Mouse (Mus musculus): ENCODE results near the gene Ipo7.
A peak's percentile ranks its signal among the peaks of the same experiment; 100 is the strongest.
"Not testable (repeated sequence)": the region's sequence is repeated elsewhere in the genome, so short reads cannot be mapped to it uniquely, and the experiment has no call there.

The Ipo7 gene

DNA sequence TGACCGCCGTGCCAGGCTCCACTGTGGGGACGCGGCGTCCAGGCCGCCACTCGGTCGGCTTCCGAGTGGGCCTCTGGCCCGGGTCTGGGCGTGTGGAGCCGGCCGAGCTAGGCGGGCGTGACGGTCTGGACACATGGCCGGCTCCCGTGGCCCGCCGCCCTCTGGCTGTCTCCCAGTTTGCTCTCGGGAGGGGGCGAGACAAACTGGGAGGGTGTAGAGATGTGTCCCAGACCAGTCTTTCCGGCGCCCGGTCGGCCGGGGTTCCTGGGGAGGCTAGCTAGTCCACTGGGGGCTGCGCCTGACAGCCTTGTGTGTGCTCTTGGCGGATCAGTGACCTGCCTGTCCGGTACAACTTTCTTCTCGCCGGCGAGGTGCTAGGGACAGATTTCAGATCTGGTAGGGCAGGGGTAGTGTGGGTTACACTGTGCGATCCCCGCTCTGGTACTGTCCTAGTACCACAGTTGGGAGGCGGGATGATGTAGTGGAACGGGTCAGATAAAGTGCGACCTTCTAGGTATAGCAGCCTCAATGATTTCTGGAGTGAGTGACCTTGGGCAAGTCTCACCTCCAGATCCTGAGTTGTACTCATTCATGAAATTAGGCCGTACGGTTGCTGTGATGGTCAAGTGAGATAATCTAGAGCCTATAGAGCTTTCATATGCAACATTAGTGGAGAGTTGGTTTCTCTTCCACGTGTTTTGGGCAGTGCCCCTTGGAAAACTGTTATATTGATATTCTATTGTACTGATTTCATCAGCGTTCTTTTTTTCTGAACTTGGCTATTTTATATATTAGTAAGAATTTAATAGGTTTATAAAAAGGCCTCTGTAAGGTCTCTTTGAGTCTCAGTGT is 783 bp downstream of the Ipo7 start:
- peak; percentile 15 for DNase-seq (ENCODE audit: low read depth, low spot score)

DNA sequence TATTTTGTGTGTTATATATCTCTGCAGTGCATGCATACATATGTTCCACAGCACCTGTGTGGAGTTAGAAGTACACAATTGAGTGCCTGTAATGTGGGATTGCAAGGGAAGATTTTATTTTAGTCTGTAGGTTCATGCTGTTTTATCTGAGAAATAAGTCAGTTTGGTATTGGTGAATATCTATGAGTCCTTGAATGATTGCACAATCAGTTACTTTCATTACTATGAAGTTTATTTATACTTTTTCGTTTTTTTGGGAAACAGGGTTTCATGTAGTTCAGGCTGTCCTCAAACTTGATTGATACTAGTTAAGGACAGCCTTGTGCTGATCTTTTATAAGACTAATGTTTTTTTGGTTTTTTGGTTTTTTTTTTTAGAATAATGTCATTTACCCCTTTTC is 5.5 kb downstream of the Ipo7 start:
- no peak for DNase-seq (ENCODE audit: low read depth, low spot score)

DNA sequence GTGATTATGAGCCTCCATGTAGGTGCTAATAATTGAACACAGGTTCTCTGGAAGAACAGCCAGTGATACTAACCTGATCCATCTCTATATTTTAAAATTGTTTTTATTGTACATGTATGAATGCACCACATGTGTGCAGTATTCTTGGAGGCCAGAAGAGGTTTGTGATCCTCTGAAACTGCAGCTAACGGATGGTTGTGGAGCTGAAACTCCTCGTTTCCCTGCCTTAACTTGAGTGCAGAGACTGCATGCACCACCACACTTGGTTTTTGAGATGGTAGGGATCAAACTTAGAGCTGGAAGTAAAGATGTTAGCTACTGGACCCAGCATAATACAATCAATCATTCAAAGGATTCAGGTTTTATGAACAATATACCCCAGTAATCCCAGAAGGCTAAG is 8.5 kb downstream of the Ipo7 start:
- DNase-seq (ENCODE audit: low read depth, low spot score) = no peak

DNA sequence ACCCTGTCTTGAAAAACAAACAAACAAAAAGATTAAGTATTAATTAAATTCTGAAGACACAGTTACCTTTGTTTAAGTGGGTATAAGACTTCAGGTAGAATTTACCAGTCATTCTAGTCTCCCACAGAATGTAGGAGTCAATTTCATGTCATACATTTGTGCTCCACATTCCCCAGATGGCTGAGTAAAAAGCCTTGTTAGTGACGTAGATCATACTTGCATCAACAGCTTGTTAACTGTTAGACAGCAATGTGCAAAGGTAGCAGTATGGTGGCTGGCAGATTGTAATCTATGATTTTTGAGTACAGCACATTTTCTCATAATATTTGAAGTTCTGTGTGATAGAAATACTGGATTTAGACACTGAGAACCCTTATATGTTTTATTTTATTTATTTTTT is 10.8 kb downstream of the Ipo7 start:
- DNase-seq (ENCODE audit: low read depth, low spot score) = no peak

DNA sequence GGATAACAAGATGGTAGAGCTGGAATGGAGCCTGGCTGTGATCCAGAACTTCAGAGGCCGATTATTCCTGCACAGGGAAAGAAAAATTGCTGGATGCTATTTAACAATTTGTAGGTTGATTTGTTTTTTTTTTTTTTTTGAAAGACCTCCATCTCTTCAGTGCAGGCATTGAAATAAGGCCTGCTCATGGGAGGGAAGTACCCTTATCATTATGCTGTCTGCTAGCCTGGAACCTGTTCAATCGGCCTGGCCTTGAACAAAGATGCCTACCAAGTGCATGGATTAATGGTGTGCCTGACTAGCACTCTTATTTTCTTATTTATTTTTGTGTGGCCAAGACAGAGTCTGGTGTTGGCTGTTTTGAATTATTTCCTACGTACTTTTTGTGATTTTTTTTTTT is 12.3 kb downstream of the Ipo7 start:
- DNase-seq (ENCODE audit: low read depth, low spot score) = no peak

DNA sequence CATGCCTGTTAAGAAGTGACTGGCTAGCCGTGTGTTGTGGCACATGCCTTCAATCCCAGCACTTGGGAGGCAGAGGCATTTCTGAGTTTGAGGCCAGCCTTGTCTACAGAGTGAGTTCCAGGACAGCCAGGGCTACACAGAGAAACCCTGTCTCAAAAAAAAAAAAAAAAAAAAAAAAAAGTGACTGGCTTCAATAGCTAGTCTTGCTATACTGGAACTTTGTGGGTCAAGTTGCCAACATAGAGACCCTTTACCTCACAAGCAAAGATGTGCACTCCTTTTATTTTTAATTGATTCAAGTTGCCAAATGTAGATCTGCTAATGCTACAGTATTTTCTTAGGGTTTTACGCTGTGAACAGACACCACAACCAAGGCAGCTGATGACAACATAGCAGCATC is 39.6 kb downstream of the Ipo7 start:
- DNase-seq (ENCODE audit: low read depth, low spot score) = not testable (repeated sequence)

DNA sequence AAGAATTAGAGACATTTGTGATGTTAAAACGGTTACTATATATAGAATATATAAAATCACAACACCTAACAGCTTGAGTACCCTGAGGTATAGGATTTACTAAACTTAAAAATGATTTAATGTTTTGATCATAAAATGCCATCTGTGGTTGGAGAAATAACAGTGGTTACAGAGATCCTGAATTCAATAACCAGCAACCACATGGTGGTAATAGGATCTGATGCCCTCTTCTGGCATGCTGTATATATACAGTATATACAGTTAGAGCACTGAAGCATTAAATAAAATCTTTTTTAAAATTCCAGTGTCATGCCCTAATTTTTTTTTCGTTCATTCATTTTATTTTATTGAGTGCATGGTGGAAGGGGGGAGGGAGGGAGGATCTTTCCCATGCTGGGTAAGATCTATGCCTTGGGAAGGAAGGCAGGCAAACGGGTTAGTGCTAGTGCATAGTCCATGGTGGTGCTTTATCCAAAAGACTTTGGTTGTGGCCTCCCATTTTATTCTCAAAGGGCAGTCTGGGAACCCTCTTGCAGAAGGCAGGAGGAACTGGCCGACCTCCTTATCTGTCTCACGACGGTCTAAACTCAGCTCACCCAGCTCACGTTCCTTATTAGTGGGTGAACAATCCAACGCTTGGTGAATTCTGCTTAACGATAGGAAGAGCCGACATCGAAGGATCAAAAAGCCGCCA is 41.2 kb downstream of the Ipo7 start:
- DNase-seq (ENCODE audit: low read depth, low spot score) = no peak

DNA sequence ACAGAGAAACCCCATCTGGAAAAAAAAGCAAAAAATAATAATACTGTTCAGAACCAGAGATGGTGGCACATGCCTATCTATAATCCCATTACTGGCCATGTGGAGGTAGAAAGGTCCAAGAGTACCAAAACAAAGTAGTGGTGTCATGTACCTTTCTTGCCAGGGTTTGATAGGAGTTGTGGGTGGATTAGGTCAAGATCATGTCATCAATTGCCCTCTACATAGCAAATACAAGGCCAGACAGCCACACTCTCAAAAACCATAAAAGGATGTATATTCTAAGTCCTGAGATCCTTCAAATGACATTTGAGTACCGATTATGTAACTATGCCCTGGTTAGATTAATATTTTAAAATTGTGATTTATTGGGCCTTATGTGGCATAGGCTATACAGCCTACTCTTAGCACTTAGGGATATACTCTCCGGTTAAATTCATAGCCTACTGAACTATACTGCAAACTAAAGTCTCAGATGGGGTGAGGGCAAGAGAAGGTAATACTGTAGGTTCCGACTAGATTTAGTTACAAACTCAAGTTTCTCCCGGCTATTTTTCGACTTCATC is 42.1 kb downstream of the Ipo7 start:
- no peak for DNase-seq (ENCODE audit: low read depth, low spot score)

DNA sequence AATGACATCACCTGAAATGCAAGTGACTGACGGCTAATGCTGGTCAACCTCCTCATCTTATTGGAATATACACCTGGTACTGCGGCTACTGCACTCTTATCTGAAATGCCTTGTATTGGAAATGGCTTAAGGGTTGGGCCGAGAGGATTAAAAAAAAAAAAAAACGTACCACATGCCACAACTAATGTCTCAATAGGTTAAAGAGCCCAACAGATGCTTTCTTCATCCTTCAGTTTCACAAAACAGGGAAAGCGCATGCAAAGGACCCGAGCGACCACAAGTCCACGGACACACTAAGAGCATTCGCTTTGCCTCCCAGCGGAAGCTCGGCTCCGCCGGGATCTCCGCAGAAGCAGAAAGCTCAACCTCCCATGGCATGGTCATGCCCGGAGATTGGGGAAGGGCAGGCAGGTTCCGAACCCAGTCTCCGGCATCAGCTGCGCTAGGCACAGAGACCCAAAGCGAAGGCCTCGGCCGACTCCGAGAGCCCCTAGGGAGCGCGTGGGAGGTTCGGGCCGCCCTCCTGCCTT is 42.7 kb downstream of the Ipo7 start:
- DNase-seq (ENCODE audit: low read depth, low spot score) = no peak

DNA sequence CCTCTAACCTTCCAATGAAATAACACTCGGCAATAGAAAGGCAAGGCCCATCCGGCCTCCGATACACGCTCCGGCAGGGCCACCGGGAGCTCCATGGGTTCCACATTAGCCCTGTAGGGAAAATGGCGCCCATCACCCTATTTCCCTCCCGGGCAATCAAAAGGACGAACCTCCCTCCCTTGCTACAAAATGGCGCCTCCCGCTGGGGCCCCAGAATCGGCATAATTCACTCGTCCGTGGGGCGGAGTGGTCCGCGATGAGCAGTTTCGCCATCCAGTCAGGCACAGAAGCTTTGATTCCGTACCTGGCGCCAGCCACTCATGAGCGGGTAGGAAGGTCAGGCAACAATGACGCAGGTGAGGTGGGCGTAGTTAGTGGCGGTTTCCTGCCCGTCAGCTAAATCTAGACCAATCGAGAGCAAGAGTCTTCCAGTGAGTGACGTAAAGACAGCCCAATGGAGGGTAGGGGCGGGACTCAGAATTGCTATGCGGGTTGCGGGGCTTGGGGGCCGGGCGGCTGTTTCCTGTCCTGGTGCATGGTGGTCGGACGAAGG is 43.2 kb downstream of the Ipo7 start, which contains the start of gene Zfp143:
Zfp143 (plus strand) TSS at position 19 of the 553 bp plus-strand sequence.
- DNase-seq (ENCODE audit: low read depth, low spot score) = peak; percentile 99

DNA sequence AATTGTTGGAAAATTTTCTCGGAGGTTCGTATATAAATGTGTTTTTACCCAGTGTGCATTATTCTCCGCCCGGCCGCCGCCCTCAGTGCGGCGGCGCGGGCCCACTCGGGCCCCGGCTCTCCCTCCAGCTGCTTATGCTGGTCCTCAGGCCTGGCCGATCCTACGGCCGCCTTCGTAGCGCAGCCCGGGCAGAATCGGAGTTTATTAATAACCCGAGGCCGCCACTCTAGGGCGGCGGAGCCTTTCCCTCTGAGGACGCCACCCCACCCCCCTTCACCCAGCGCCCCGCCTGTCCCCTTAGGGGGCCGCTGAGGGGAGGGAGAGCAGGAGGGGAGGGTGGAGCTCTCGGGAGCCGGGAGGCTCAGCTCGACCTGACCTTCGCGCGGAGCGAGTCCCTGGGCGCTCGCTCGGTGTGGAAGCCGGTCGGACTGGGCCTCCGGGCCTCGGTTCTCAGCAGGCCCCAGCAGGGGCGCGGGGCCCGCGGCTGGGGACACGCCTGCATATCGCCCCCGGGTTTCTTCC is 43.7 kb downstream of the Ipo7 start:
- DNase-seq (ENCODE audit: low read depth, low spot score) = peak; percentile 75

DNA sequence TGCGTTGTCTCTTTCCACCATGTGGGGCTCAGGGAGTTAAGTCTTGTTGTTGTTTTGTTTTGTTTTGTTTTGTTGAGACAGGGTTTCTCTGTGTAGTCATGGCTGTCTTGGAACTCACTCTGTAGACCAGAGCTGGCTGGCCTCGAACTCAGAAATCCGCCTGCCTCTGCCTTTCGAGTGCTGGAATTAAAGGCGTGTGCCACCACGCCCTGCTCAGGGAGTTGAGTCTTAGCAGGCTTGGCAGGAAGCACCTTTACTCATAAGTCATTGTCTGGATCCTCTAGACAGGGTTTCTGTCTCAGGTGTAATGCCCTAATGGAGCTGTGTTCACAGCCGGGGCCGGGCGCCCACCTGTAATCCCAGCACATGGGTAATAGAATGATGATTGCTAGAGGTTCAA is 45.7 kb downstream of the Ipo7 start:
- DNase-seq (ENCODE audit: low read depth, low spot score) = no peak

DNA sequence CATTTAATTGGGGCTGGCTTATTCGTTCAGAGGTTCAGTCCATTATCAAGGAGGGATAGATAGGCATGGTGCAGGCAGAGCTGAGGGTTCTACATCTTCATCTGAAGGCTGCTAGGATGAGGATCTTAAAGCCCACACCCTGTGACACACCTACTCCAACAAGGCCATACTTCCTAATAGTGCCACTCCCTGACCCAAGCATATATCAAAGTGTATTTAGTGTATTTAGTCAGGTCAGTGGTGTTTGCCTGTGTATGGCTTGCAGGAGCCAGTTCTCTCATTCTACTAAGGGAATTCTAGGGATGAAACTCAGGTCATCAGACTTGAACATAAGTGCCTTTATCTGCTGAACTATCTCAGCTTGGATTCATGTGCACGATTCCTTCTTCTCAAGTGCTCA is 51.0 kb downstream of the Ipo7 start:
- DNase-seq (ENCODE audit: low read depth, low spot score) = no peak

DNA sequence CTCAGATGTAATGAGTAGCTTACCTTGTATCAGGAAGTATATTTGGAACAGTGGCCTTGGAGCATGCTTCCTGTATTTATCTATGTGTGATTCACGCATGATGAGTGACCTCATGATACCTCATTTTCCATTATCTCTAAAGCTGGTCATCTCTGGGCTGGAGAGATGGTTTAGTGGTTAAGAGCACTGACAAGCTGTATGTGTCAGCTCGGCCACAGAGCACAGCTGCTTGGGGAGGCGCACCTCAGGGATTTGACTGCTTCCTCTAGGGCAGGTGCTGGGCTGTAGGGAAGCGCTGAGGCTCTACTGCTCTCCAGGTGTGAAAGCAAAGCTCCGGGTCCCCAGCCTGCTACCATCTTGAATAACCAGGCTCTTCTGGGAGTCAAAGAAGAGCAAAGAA is 60.1 kb downstream of the Ipo7 start:
- no peak for DNase-seq (ENCODE audit: low read depth, low spot score)

DNA sequence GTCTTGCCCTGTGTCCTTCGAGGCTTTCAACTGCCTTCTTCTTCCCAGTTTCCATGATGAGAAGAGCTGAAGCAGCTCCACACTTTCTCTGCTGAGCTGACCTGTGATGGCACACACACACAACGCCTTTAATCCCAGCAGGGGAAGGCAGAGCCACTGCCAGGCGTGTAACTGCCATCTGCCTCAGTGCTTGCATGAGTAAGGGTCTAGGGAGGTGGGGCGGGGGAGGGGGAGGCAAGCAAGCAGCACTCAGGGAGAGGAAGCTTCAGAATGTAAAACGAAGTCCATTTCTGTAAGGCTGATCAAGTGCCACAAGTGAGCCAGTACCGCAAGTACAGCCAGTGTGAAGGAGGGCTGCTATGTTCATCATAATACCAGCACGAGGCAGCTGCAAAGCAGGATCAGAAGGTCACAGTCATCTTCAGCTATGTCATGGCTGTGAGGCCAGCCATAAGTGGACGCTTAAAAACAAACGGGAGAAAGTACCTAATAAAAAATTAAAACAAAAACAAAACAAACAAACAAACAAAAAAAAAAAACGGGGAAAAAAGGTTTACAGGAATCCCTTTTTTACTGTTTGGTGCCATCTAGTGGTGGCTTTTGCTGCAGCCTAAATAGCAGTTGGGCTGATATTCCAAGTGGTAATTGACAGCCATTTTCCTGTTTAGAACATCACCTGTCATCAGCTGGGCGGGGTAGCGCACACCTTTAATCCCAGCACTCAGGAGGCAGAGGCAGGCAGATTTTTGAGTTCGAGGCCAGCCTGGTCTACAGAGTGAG is 65.5 kb downstream of the Ipo7 start:
- peak; percentile 64 for DNase-seq (ENCODE audit: low read depth, low spot score)

DNA sequence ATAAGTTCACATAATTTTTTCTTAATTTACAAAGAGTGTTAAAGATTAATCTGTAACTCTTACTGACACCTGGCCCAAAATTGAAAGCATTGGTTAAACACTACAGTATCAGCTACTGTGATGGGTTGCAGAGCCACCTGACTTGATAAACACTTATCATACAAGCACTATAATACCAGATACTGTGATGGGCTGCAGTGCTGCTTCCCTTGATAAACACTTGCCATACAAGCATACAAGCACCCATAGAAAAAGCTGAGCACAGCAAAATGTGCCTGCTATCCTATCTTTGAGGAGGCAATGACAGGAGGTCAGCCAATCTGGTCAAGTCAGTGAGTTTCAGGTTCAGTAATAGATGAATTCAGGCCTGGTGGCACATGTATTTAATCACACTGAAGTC is 67.1 kb downstream of the Ipo7 start:
- DNase-seq (ENCODE audit: low read depth, low spot score) = no peak

DNA sequence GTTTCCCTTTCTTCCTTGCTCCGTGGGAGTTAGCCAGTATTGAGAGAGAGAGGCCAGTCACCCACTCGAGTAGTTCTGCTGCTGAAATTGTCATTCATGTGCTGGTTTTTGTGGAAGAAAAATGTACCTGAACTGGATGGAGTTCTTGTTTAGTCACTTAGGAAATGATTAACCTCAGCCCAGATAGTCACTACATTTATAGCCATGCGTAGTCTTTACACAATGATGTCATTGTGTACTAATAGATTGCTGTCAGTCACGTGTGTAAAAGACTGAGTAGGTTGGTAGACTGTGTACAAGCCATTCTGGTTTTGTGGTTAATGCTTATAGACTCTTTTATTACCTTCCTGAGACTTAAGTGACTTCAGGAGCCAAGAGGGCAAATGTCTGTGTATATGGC is 69.8 kb downstream of the Ipo7 start:
- DNase-seq (ENCODE audit: low read depth, low spot score) = no peak

DNA sequence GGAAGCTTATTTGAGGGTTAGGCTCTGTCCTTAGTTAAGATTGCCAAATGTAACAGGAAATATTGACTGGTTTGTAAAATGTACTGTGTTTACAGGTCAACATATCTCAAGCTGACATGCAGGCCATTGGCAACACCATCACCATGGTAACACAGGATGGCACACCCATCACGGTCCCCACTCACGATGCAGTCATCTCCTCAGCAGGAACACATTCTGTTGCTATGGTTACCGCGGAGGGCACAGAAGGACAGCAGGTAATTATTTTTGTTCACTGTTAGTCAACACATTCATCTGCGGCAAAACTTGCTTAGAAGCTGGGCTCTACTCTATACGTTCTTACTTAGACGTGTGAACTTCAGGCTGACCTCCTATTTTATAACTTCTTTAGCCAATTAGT is 73.6 kb downstream of the Ipo7 start:
- no peak for DNase-seq (ENCODE audit: low read depth, low spot score)

DNA sequence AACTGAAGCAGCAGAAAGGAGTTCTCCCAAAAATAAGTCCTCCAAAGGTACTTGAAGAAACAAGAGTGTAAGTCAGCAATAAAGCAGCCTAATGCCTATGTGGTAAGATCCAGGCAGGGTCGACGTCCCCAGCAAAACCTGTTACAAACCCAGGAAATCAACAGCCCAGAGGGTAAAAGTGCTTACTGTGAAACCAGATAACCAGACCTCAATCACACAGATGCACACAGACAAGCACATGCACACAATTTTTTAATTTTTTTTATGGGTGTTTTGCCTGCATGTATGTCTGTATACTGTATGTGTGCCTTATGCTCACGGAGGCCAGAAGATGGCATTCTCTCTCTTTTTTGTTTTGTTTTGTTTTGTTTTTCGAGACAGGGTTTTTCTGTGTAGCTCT is 78.3 kb downstream of the Ipo7 start:
- no peak for DNase-seq (ENCODE audit: low read depth, low spot score)

DNA sequence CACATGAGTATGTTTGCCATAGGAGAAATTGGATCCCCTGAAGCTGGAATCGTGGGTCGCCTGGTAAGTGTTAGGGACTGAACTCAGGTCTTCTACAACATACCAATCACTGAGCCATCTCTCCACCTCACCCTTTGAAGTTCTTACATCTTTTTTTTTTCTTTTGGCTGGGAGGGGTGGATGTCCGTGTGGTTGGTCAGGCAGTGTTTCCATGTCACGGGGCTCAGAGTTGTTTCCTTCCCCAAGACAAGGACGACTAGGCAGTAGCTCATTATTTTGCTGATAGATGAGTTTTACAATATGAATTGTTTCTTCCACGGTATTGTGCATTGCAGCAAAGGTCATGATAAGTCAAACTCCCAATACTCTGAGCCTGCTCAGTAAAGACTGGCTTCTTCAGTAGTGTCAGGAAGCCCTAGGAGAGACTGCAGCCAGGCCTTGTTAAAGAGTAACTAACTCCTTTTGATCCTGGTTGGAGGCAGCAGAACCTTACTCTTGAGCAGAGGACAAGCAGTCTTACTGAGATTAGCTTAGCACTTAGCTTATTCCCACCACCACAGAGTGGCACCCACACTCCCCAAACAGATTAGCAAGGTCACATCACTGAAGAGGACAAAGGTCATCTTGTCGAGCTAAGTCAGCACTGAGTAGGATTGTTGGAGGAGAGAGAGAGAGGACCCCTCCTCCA is 79.2 kb downstream of the Ipo7 start:
- no peak for DNase-seq (ENCODE audit: low read depth, low spot score)

DNA sequence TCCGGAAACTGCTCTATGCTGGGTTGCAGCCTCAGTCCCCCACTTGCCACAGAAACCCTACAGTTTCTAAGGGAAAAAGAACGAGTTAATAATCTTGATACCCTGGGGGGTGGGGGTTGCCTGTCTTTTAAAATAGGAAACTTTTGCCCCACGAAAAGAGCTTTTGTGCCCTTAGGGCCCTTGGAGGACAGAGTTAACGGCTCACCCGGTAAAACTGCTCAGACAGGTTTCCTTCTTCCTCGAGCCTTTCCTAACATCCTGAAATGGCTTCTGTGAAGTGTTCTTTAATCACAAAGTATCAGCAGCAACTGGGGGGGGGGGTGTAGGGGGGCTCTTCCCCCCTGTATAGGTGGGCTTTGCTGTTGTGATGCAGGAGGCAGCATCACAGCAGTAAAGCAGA is 82.8 kb downstream of the Ipo7 start:
- DNase-seq (ENCODE audit: low read depth, low spot score) = no peak
